In the genomic region with DNA sequence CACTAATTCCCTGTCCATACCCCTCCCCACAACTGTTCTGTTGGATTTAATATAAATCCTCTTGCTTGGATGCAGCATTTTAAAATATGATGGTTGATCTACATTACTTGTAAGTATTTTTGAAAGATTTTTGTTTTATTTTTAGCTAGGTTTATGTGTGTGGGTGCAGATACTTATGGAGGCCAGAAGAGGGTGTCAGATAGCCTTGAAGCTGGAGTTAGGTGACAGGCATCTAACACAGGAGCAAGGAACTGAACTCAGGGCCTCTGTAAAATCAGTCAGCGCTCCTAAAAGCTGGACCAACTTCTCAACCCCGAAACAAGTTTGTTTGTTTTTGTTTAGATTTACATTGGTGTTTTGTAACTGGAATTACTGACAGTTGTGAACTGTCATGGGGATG, we compare ENCODE assay signal across 21 mouse cellular contexts. TPM values are rescaled to one million over a fixed set of nuclear protein-coding genes. Genes with fewer than 3 reads are reported as not detected.
DNase-seq lines count a peak whose midpoint lies in the region; ATAC-seq and TF ChIP-seq lines count a peak whose summit lies in the region.
"Had no signal": no experiment of that assay in that cellular context is flagged by ENCODE, and none has a peak within 500 bp of the region (broad histone marks: within the 10 kb centered on the region; RNA-seq: fewer than 3 reads in every experiment).

No protein-coding gene starts in this region.

- H3K9me3 ChIP-seq in kidney, postnatal 0 days (replicated peaks; ENCODE audit: low read length), result no peaks in the 10 kb centered on the region
- no peaks in the 10 kb centered on the region for H3K9me3 ChIP-seq in E14TG2a.4 (ENCODE audit: low read length)
- H3K9me3 ChIP-seq: embryonic facial prominence, embryonic 15.5 days; hindbrain, embryonic 13.5 days; liver, embryonic 13.5 days; midbrain, embryonic 10.5 days; neural tube, embryonic 13.5 days had no signal

- peaks cover 10% of the 10 kb centered on the region; the same call in 1 of the 2 replicates for H3K4me1 ChIP-seq in kidney, postnatal 0 days (replicated peaks; ENCODE audit: insufficient read depth, low read length)
- peaks cover 69% of the 10 kb centered on the region for H3K4me1 ChIP-seq in E14TG2a.4 (replicated peaks; ENCODE audit: low read depth, low read length)
- no peaks in the 10 kb centered on the region; the same call in none of the 2 replicates for H3K4me1 ChIP-seq in embryonic fibroblast, embryonic 13.5 days (ENCODE audit: control insufficient read depth, insufficient read depth, low read length)
- no peaks in the 10 kb centered on the region for H3K4me1 ChIP-seq in cerebellum, adult 2 months (ENCODE audit: control insufficient read depth, insufficient read depth, low read length)

- H3K4me2 ChIP-seq in kidney, postnatal 0 days (ENCODE audit: low read length), result no peak overlapping the region
- H3K4me2 ChIP-seq: embryonic facial prominence, embryonic 15.5 days; hindbrain, embryonic 13.5 days; liver, embryonic 13.5 days; neural tube, embryonic 13.5 days had no signal

- DNase-seq in kidney, postnatal 0 days (ENCODE audit: low spot score), result no peak
- DNase-seq in kidney, adult 18-20 months, result no peak
- peak; percentile 69 for DNase-seq in 416B (ENCODE audit: low read depth)
- DNase-seq in cerebellum, adult 2 months, result no peak
- no peak for DNase-seq in right cerebral cortex, postnatal 4 days
- DNase-seq: cerebellum, postnatal 10 days; embryo, embryonic 11 days; gastrocnemius, postnatal 10 days; kidney, adult 11 months; kidney, postnatal 36 days; left cerebral cortex, postnatal 4 days; liver, embryonic 13.5 days; lung, postnatal 14 days; right cerebral cortex, postnatal 14 days had no signal

- H3K27ac ChIP-seq in kidney, postnatal 0 days, result no peak overlapping the region
- H3K27ac ChIP-seq in embryonic fibroblast, embryonic 13.5 days (ENCODE audit: insufficient read depth, low read length), result 0 out of 2 replicates have a peak overlapping the region, but pooled peaks have one; percentile 87
- H3K27ac ChIP-seq in cerebellum, adult 2 months (ENCODE audit: insufficient read depth, low read length), result no peak overlapping the region
- H3K27ac ChIP-seq: embryonic facial prominence, embryonic 15.5 days; hindbrain, embryonic 13.5 days; liver, embryonic 13.5 days; midbrain, embryonic 10.5 days; neural tube, embryonic 13.5 days had no signal

- no peaks in the 10 kb centered on the region for H3K27me3 ChIP-seq in kidney, postnatal 0 days (ENCODE audit: insufficient read depth, low read length)
- no peaks in the 10 kb centered on the region for H3K27me3 ChIP-seq in E14TG2a.4 (ENCODE audit: insufficient read depth, low read length)
- H3K27me3 ChIP-seq in cerebellum, adult 2 months (ENCODE audit: control insufficient read depth, insufficient read depth, low read length), result no peaks in the 10 kb centered on the region
- H3K27me3 ChIP-seq: embryonic facial prominence, embryonic 15.5 days; hindbrain, embryonic 13.5 days; liver, embryonic 13.5 days; neural tube, embryonic 13.5 days; Patski had no signal

- H3K4me3 ChIP-seq in kidney, postnatal 0 days (replicated peaks; ENCODE audit: low read depth, low read length), result no peak overlapping the region
- no peak overlapping the region for H3K4me3 ChIP-seq in E14TG2a.4 (replicated peaks; ENCODE audit: low read length)
- H3K4me3 ChIP-seq in embryonic fibroblast, embryonic 13.5 days (ENCODE audit: insufficient read depth, low read length), result no peak overlapping the region
- H3K4me3 ChIP-seq in cerebellum, adult 2 months (replicated peaks; ENCODE audit: insufficient read depth, low read depth, low read length), result no peak overlapping the region
- H3K4me3 ChIP-seq: embryonic facial prominence, embryonic 15.5 days; hindbrain, embryonic 13.5 days; liver, embryonic 13.5 days; midbrain, embryonic 10.5 days; neural tube, embryonic 13.5 days had no signal

- no peak for TF ChIP-seq POLR2A in embryonic fibroblast, embryonic 13.5 days (IDR thresholded peaks at IDR 0.05; ENCODE audit: low read depth, low read length)
- no peak for TF ChIP-seq POLR2A in cerebellum, adult 2 months (IDR thresholded peaks at IDR 0.05; ENCODE audit: borderline replicate concordance, insufficient read depth, low read length)

- peak; percentile 43 for TF ChIP-seq CTCF in kidney, postnatal 0 days (IDR thresholded peaks at IDR 0.05; ENCODE audit: low read depth)
- peak; percentile 43 for TF ChIP-seq CTCF in E14TG2a.4 (conservative IDR thresholded peaks at IDR 0.05; ENCODE audit: low read length)
- TF ChIP-seq CTCF in embryonic fibroblast, embryonic 13.5 days (IDR thresholded peaks at IDR 0.05; ENCODE audit: borderline replicate concordance, insufficient read depth, low read length), result no peak
- no peak for TF ChIP-seq CTCF in cerebellum, adult 2 months (IDR thresholded peaks at IDR 0.05; ENCODE audit: borderline replicate concordance, insufficient read depth, low read depth, low read length)

- WGBS in kidney, postnatal 0 days, result 89% methylated on average over 2 of the region's 2 CpGs
- WGBS in cerebellum, adult 2 months, result 95% methylated on average over 2 of the region's 2 CpGs

- 0 out of 2 replicates have a peak, but pooled peaks cover 5% of the 10 kb centered on the region for H3K36me3 ChIP-seq in kidney, postnatal 0 days (ENCODE audit: insufficient read depth, low read length)
- peaks cover 4% of the 10 kb centered on the region for H3K36me3 ChIP-seq in E14TG2a.4 (ENCODE audit: insufficient read depth, low read length)
- H3K36me3 ChIP-seq: hindbrain, embryonic 13.5 days; liver, embryonic 13.5 days had no signal

- no peak for ATAC-seq in kidney, postnatal 0 days (replicated peaks; ENCODE audit: low FRiP score, low read depth)
- ATAC-seq: Patski had no signal

- no peak overlapping the region for H3K9ac ChIP-seq in kidney, postnatal 0 days (ENCODE audit: low read depth, low read length)
- H3K9ac ChIP-seq: embryonic facial prominence, embryonic 15.5 days; hindbrain, embryonic 13.5 days; liver, embryonic 13.5 days; neural tube, embryonic 13.5 days had no signal

RNA-seq across cellular contexts. Expression of gene Ptk7, which starts 28.7 kb away (rescaled TPM):
- 94.0 and 103 TPM in 2 replicates for polyA plus RNA-seq in kidney, postnatal 0 days (2015; fragmentation: Nextera tagmentation; extraction: Ambion mirVana)
- polyA plus RNA-seq in embryonic fibroblast, embryonic 13.5 days (2011; ENCODE audit: insufficient read length, low read depth, missing spikeins), result 145 and 172 TPM in 2 replicates
- polyA plus RNA-seq in cerebellum, adult 2 months (2012; rRNA removed), result 5.5 and 5.9 TPM in 2 replicates

RNA-seq across cellular contexts. Expression of gene Srf, which starts 44.6 kb away (rescaled TPM):
- 5.5 and 6.0 TPM in 2 replicates for polyA plus RNA-seq in kidney, postnatal 0 days (2015; fragmentation: Nextera tagmentation; extraction: Ambion mirVana)
- polyA plus RNA-seq in embryonic fibroblast, embryonic 13.5 days (2011; ENCODE audit: insufficient read length, low read depth, missing spikeins), result 50.9 and 61.2 TPM in 2 replicates
- polyA plus RNA-seq in cerebellum, adult 2 months (2012; rRNA removed), result 53.0 and 59.2 TPM in 2 replicates

RNA-seq across cellular contexts. Expression of gene Klc4, which starts 45.3 kb away (rescaled TPM):
- polyA plus RNA-seq in kidney, postnatal 0 days (2015; fragmentation: Nextera tagmentation; extraction: Ambion mirVana), result 47.6 and 50.4 TPM in 2 replicates
- 6.5 and 7.2 TPM in 2 replicates for polyA plus RNA-seq in embryonic fibroblast, embryonic 13.5 days (2011; ENCODE audit: insufficient read length, low read depth, missing spikeins)
- 28.1 and 29.8 TPM in 2 replicates for polyA plus RNA-seq in cerebellum, adult 2 months (2012; rRNA removed)

RNA-seq across cellular contexts. Expression of gene Mrpl2, which starts 45.5 kb away (rescaled TPM):
- polyA plus RNA-seq in kidney, postnatal 0 days (2015; fragmentation: Nextera tagmentation; extraction: Ambion mirVana), result 144 and 157 TPM in 2 replicates
- 33.5 and 45.2 TPM in 2 replicates for polyA plus RNA-seq in embryonic fibroblast, embryonic 13.5 days (2011; ENCODE audit: insufficient read length, low read depth, missing spikeins)
- polyA plus RNA-seq in cerebellum, adult 2 months (2012; rRNA removed), result 67.5 and 68.2 TPM in 2 replicates

RNA-seq across cellular contexts. Expression of gene Cul7, which starts 49.6 kb away (rescaled TPM):
- polyA plus RNA-seq in kidney, postnatal 0 days (2015; fragmentation: Nextera tagmentation; extraction: Ambion mirVana), result 29.0 and 33.3 TPM in 2 replicates
- polyA plus RNA-seq in embryonic fibroblast, embryonic 13.5 days (2011; ENCODE audit: insufficient read length, low read depth, missing spikeins), result 63.6 and 64.4 TPM in 2 replicates
- polyA plus RNA-seq in cerebellum, adult 2 months (2012; rRNA removed), result 43.3 and 44.5 TPM in 2 replicates

Comparison
In these comparisons a context has a peak if more than half of its experiments do, and no peak if none do; other contexts are left out.
1. CTCF ChIP-seq: peak in kidney, postnatal 0 days (single experiment) and E14TG2a.4 (single experiment); none in embryonic fibroblast, embryonic 13.5 days (single experiment) and cerebellum, adult 2 months (single experiment).
2. RNA of gene Ptk7, which starts 28.7 kb away (polyA plus RNA-seq): 145 to 172 TPM in embryonic fibroblast, embryonic 13.5 days and 94.0 to 103 TPM in kidney, postnatal 0 days; 5.5 to 5.9 TPM in cerebellum, adult 2 months; every median in the first group is over 10 times any median in the second.